Mouse (Mus musculus): ENCODE data around the gene Zfp977. TPM values are rescaled to one million over a fixed set of nuclear protein-coding genes. Genes with fewer than 3 reads are reported as not detected.
"Not testable (repeated sequence)": the region's sequence is repeated elsewhere in the genome, so short reads cannot be mapped to it uniquely, and the experiment has no call there.

Gene Zfp977
- 1.3 and 2.0 TPM in 2 replicates for polyA plus RNA-seq (2015; fragmentation: Nextera tagmentation; extraction: Ambion mirVana)

GRCm38 (mm10) chr7:42592413-42592812 is at the start of gene Zfp977:
Gene Zfp977 (minus strand): TSS chr7:42592547.
- H3K36me3 ChIP-seq (ENCODE audit: insufficient read depth, low read length); H3K27me3 ChIP-seq (ENCODE audit: insufficient read depth, low read length); ATAC-seq (ENCODE audit: low FRiP score, low TSS enrichment); H3K4me2 ChIP-seq (replicated peaks; ENCODE audit: low read depth, low read length); H3K27ac ChIP-seq (ENCODE audit: low read length); H3K4me1 ChIP-seq (ENCODE audit: insufficient read depth, low read length); H3K4me3 ChIP-seq (ENCODE audit: low read length); H3K9ac ChIP-seq (replicated peaks; ENCODE audit: low read length): not testable (repeated sequence)
- WGBS, result 91% methylated on average over 11 of the region's 11 CpGs
- peaks cover 24% of the 10 kb centered on the region for H3K9me3 ChIP-seq (ENCODE audit: low read length)

GRCm38 (mm10) chr7:42631031-42631430 is 38.7 kb upstream of the Zfp977 start:
- H3K9me3 ChIP-seq (ENCODE audit: low read length); H3K27ac ChIP-seq (ENCODE audit: low read length); H3K9ac ChIP-seq (replicated peaks; ENCODE audit: low read length); H3K36me3 ChIP-seq (ENCODE audit: insufficient read depth, low read length); H3K27me3 ChIP-seq (ENCODE audit: insufficient read depth, low read length); H3K4me1 ChIP-seq (ENCODE audit: insufficient read depth, low read length); H3K4me3 ChIP-seq (ENCODE audit: low read length); H3K4me2 ChIP-seq (replicated peaks; ENCODE audit: low read depth, low read length); ATAC-seq (ENCODE audit: low FRiP score, low TSS enrichment): not testable (repeated sequence)

GRCm38 (mm10) chr7:42595666-42596065 is 3.3 kb upstream of the Zfp977 start:
- H3K9me3 ChIP-seq (ENCODE audit: low read length), result peaks cover 30% of the 10 kb centered on the region
- H3K27ac ChIP-seq (ENCODE audit: low read length); H3K4me3 ChIP-seq (ENCODE audit: low read length); H3K36me3 ChIP-seq (ENCODE audit: insufficient read depth, low read length); ATAC-seq (ENCODE audit: low FRiP score, low TSS enrichment); H3K4me1 ChIP-seq (ENCODE audit: insufficient read depth, low read length); H3K4me2 ChIP-seq (replicated peaks; ENCODE audit: low read depth, low read length); H3K9ac ChIP-seq (replicated peaks; ENCODE audit: low read length); H3K27me3 ChIP-seq (ENCODE audit: insufficient read depth, low read length): not testable (repeated sequence)

- ATAC-seq (ENCODE audit: low FRiP score, low TSS enrichment); H3K9ac ChIP-seq (replicated peaks; ENCODE audit: low read length); H3K36me3 ChIP-seq (ENCODE audit: insufficient read depth, low read length); H3K4me3 ChIP-seq (ENCODE audit: low read length); H3K27ac ChIP-seq (ENCODE audit: low read length); H3K27me3 ChIP-seq (ENCODE audit: insufficient read depth, low read length); H3K4me1 ChIP-seq (ENCODE audit: insufficient read depth, low read length); H3K4me2 ChIP-seq (replicated peaks; ENCODE audit: low read depth, low read length): not testable (repeated sequence)
- peaks cover 33% of the 10 kb centered on the region for H3K9me3 ChIP-seq (ENCODE audit: low read length)
Measured at GRCm38 (mm10) chr7:42591311-42591710, 1.0 kb downstream of the Zfp977 start.

GRCm38 (mm10) chr7:42578488-42578887 is 13.9 kb downstream of the Zfp977 start, which contains the start of gene Gm21028:
Gene Gm21028 (minus strand): TSS chr7:42578588.
- peaks cover 45% of the 10 kb centered on the region for H3K9me3 ChIP-seq (ENCODE audit: low read length)
- no peaks in the 10 kb centered on the region for H3K27me3 ChIP-seq (ENCODE audit: insufficient read depth, low read length)
- no peak within 1 kb of the TSS for H3K4me2 ChIP-seq (replicated peaks; ENCODE audit: low read depth, low read length)
- WGBS, result 94% methylated on average over 5 of the region's 5 CpGs
- H3K4me3 ChIP-seq (ENCODE audit: low read length), result no peak within 1 kb of the TSS
- no peak within 1 kb of the TSS for H3K9ac ChIP-seq (replicated peaks; ENCODE audit: low read length)
- H3K4me1 ChIP-seq (ENCODE audit: insufficient read depth, low read length), result no peaks in the 10 kb centered on the region
- ATAC-seq (ENCODE audit: low FRiP score, low TSS enrichment), result no peak
- no peak within 1 kb of the TSS for H3K27ac ChIP-seq (ENCODE audit: low read length)
- peaks cover 4% of the 10 kb centered on the region; the same call in 1 of the 2 replicates for H3K36me3 ChIP-seq (ENCODE audit: insufficient read depth, low read length)

- Histone ChIP-seq H3K4me1 (ENCODE audit: insufficient read depth, low read length) (no peaks in the 10 kb centered on the region), H3K4me2 (replicated peaks; ENCODE audit: low read depth, low read length) (no peak overlapping the region), H3K4me3 (ENCODE audit: low read length) (no peak overlapping the region), H3K9ac (replicated peaks; ENCODE audit: low read length) (no peak overlapping the region), H3K27me3 (ENCODE audit: insufficient read depth, low read length) (no peaks in the 10 kb centered on the region), H3K27ac (ENCODE audit: low read length) (no peak overlapping the region), H3K36me3 (ENCODE audit: insufficient read depth, low read length) (no peaks in the 10 kb centered on the region), H3K9me3 (ENCODE audit: low read length) (peaks cover 8% of the 10 kb centered on the region)
- no peak for ATAC-seq (ENCODE audit: low FRiP score, low TSS enrichment)
- WGBS, result 81% methylated on average over 3 of the region's 3 CpGs
Measured at GRCm38 (mm10) chr7:42551766-42552165, 40.6 kb downstream of the Zfp977 start.

Small RNA genes lying within 50 kb of the gene (microRNA-seq; reads per million reads assigned to microRNA genes)
- gene Gm24938, result not detected

Other genes starting within 250 kb of the Zfp977 start
- gene 4933421I07Rik, start 144.4 kb downstream of the Zfp977 start, polyA plus RNA-seq (2015; fragmentation: Nextera tagmentation; extraction: Ambion mirVana), result not detected in 2 replicates
- gene Zfp141, start 86.8 kb downstream of the Zfp977 start, polyA plus RNA-seq (2015; fragmentation: Nextera tagmentation; extraction: Ambion mirVana), result 9.7 and 11.2 TPM in 2 replicates
- gene Gm21028, start 14.0 kb downstream of the Zfp977 start, polyA plus RNA-seq (2015; fragmentation: Nextera tagmentation; extraction: Ambion mirVana), result not detected in 2 replicates
- gene Zfp976, start 50.0 kb upstream of the Zfp977 start, polyA plus RNA-seq (2015; fragmentation: Nextera tagmentation; extraction: Ambion mirVana), result 4.2 and 4.5 TPM in 2 replicates
- 8.7 and 9.4 TPM in 2 replicates for gene Zfp975, start 100.2 kb upstream of the Zfp977 start, polyA plus RNA-seq (2015; fragmentation: Nextera tagmentation; extraction: Ambion mirVana)
- gene Gm17067, start 134.5 kb upstream of the Zfp977 start, polyA plus RNA-seq (2015; fragmentation: Nextera tagmentation; extraction: Ambion mirVana), result not detected in 2 replicates
- not detected in 2 replicates for gene Vmn2r62, start 201.0 kb upstream of the Zfp977 start, polyA plus RNA-seq (2015; fragmentation: Nextera tagmentation; extraction: Ambion mirVana)

Measured in kidney, embryonic 16.5 days (tissue).